Mouse (Mus musculus) MEL (cell line): ENCODE measurements around the gene Cse1l. TPM values are rescaled to one million over a fixed set of nuclear protein-coding genes. Genes with fewer than 3 reads are reported as not detected.

ENCODE experiments used
- DNase-seq: peaks from one replicate; pipeline ENCODE4 v3.0.0; 2011; ENCODE audit warnings: low read depth, low spot score
- H3K27ac ChIP-seq: 2 replicates; pipeline ENCODE4 v1.5.1; 2012; ENCODE audit warnings: low read depth, mild to moderate bottlenecking, control low read depth, low read length, moderate library complexity; ENCODE audit not compliant: control insufficient read depth
- H3K27me3 ChIP-seq, 2 experiments: fragments of 150-350 bp in 1 of 2; sonication (generic) in 1 of 2; 2 replicates each; pipeline ENCODE4 v1.6.1; 2012; ENCODE audit warnings: low read length in 2 of 2, mild to moderate bottlenecking in 2 of 2, improper control_type of control experiment in 1 of 2, moderate library complexity in 1 of 2; ENCODE audit not compliant: insufficient read depth in 2 of 2, control insufficient read depth in 1 of 2
- H3K36me3 ChIP-seq, 2 experiments: 2 replicates each; pipeline ENCODE4 v1.6.1; 2012 to 2014; ENCODE audit warnings: low read length in 2 of 2, improper control_type of control experiment in 1 of 2, inconsistent platforms in 1 of 2, mild to moderate bottlenecking in 1 of 2; ENCODE audit not compliant: insufficient read depth in 2 of 2, control insufficient read depth in 1 of 2
- H3K4me1 ChIP-seq, 2 experiments: fragments of 150-350 bp in 1 of 2; sonication (generic) in 1 of 2; 2 replicates each; pipeline ENCODE4 v1.6.1; 2012; ENCODE audit warnings: low read length in 2 of 2, improper control_type of control experiment in 1 of 2, mild to moderate bottlenecking in 1 of 2; ENCODE audit not compliant: insufficient read depth in 2 of 2, control insufficient read depth in 1 of 2
- H3K4me3 ChIP-seq, 2 experiments: fragments of 150-350 bp in 1 of 2; sonication (generic) in 1 of 2; 2 replicates each; pipeline ENCODE4 v1.5.1; 2012; ENCODE audit warnings: low read depth in 2 of 2, low read length in 2 of 2, mild to moderate bottlenecking in 2 of 2, moderate library complexity in 2 of 2, control low read depth in 1 of 2, improper control_type of control experiment in 1 of 2; ENCODE audit not compliant: control insufficient read depth in 1 of 2, insufficient read depth in 1 of 2
- H3K79me2 ChIP-seq: 2 replicates; pipeline ENCODE4 v1.6.1; 2012; ENCODE audit warnings: mild to moderate bottlenecking, low read length, moderate library complexity; ENCODE audit not compliant: control insufficient read depth, poor library complexity, insufficient read depth
- H3K9ac ChIP-seq: 2 replicates; pipeline ENCODE4 v1.6.1; 2012; ENCODE audit warnings: low read depth, mild to moderate bottlenecking, control low read depth, low read length, moderate library complexity; ENCODE audit not compliant: control insufficient read depth, poor library complexity, severe bottlenecking
- H3K9me3 ChIP-seq: fragments of 150-350 bp; sonication (generic); replicated peaks from 2 replicates; pipeline ENCODE4 v1.6.1; 2012; ENCODE audit warnings: mild to moderate bottlenecking, low read length, improper control_type of control experiment, moderate library complexity; ENCODE audit not compliant: insufficient read depth
- BHLHE40 ChIP-seq: IDR thresholded peaks from 2 replicates; pipeline ENCODE4 v1.6.1; 2012; ENCODE audit warnings: low read depth, mild to moderate bottlenecking, inconsistent platforms, low read length, improper control_type of control experiment, borderline replicate concordance
- CHD2 ChIP-seq: IDR thresholded peaks from 2 replicates; pipeline ENCODE4 v1.6.1; 2011; ENCODE audit warnings: low read length, improper control_type of control experiment
- CTCF ChIP-seq, 3 experiments: IDR thresholded peaks in 2 of 3; conservative IDR thresholded peaks in 1 of 3; 2 replicates each; pipeline ENCODE4 v1.5.1; 2011 to 2012; ENCODE audit warnings: low read length in 3 of 3, low read depth in 2 of 3, mild to moderate bottlenecking in 2 of 3, improper control_type of control experiment in 1 of 3, inconsistent platforms in 1 of 3, mixed read lengths in 1 of 3, moderate library complexity in 1 of 3; ENCODE audit not compliant: control insufficient read depth in 1 of 3, insufficient read depth in 1 of 3, poor library complexity in 1 of 3, severe bottlenecking in 1 of 3
- GABPA ChIP-seq: IDR thresholded peaks from 2 replicates; pipeline ENCODE4 v1.6.1; 2012; ENCODE audit warnings: low read depth, mild to moderate bottlenecking, inconsistent platforms, low read length, improper control_type of control experiment, moderate library complexity
- MAX ChIP-seq: IDR thresholded peaks from 2 replicates; pipeline ENCODE4 v1.6.1; 2011; ENCODE audit warnings: low read length, improper control_type of control experiment
- MAZ ChIP-seq: IDR thresholded peaks from 2 replicates; pipeline ENCODE4 v1.6.1; 2012; ENCODE audit warnings: low read depth, mild to moderate bottlenecking, inconsistent platforms, low read length, improper control_type of control experiment
- MEF2A ChIP-seq: IDR thresholded peaks from 2 replicates; pipeline ENCODE4 v1.6.1; 2014; ENCODE audit warnings: low read depth, mild to moderate bottlenecking, inconsistent platforms, low read length, improper control_type of control experiment; ENCODE audit not compliant: poor library complexity, insufficient replicate concordance, severe bottlenecking; ENCODE audit errors: extremely low read depth
- POLR2A ChIP-seq, 2 experiments: IDR thresholded peaks; 2 replicates each; pipeline ENCODE4 v1.6.1; 2011 to 2012; ENCODE audit warnings: low read length in 2 of 2, mild to moderate bottlenecking in 2 of 2, control low read depth in 1 of 2, improper control_type of control experiment in 1 of 2, low read depth in 1 of 2, moderate library complexity in 1 of 2; ENCODE audit not compliant: control insufficient read depth in 1 of 2, insufficient read depth in 1 of 2, poor library complexity in 1 of 2
- TCF12 ChIP-seq: IDR thresholded peaks from 2 replicates; pipeline ENCODE4 v1.6.1; 2014; ENCODE audit warnings: low read depth, mild to moderate bottlenecking, inconsistent platforms, low read length, improper control_type of control experiment, moderate library complexity
- UBTF ChIP-seq: IDR thresholded peaks from 2 replicates; pipeline ENCODE4 v1.6.1; 2012; ENCODE audit warnings: low read depth, mild to moderate bottlenecking, inconsistent platforms, low read length, improper control_type of control experiment, moderate library complexity, borderline replicate concordance; ENCODE audit not compliant: insufficient read depth
- USF1 ChIP-seq: IDR thresholded peaks from 2 replicates; pipeline ENCODE4 v1.6.1; 2014; ENCODE audit warnings: low read depth, mild to moderate bottlenecking, inconsistent platforms, low read length, improper control_type of control experiment, moderate library complexity
- USF2 ChIP-seq, 2 experiments: IDR thresholded peaks; 2 replicates each; pipeline ENCODE4 v1.6.1; 2011 to 2012; ENCODE audit warnings: improper control_type of control experiment in 2 of 2, low read length in 2 of 2, borderline replicate concordance in 1 of 2, inconsistent platforms in 1 of 2, low read depth in 1 of 2, mild to moderate bottlenecking in 1 of 2; ENCODE audit not compliant: insufficient read depth in 1 of 2
- polyA plus RNA-seq, 2 experiments: library from polyadenylated mRNA; stranded (reverse) in 1 of 2; unstranded in 1 of 2; fragments of >175 nt in 1 of 2; fragments of >200 nt in 1 of 2; gene quantifications; 2 replicates each; pipeline versions ENCODE4 v1.2.1 to v1.2.4; 2012; ENCODE audit warnings: low replicate concordance in 2 of 2, low read depth in 1 of 2; ENCODE audit not compliant: insufficient read length in 2 of 2, insufficient read depth in 1 of 2, missing spikeins in 1 of 2
- total RNA-seq: library from RNA; depleted of rRNA; stranded (reverse); fragments of 300-350 nt; gene quantifications from 2 replicates; pipeline ENCODE4 v1.2.3, GENCODE M21; 2012

Gene Cse1l
- total and polyA plus RNA-seq, 3 experiments = 87.0 to 133 (median 93.3) TPM

DNA sequence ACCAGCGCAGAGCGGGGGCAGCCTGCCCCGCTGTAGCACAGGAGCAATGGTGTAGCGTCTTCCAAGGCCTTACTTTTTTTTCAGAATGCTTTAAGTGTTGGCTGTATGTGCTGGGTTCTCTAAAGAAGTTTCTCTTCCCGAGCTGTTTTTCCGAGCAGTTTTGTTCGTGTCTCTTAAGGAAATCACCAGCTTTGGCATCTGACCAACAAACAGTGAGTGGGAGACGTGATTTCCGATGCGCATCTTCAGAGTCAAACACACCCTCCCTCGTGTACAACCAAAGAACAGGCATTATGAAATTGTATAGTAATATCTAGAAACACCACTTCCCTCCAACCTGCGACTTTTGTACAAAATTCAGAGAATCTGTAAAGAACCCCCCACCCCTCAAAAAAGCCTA, 8.9 kb upstream of the Cse1l start:
- H3K9ac ChIP-seq = no peak overlapping the region
- H3K79me2 ChIP-seq = no peaks in the 10 kb centered on the region
- no peak overlapping the region for H3K4me3 ChIP-seq
- no peaks in the 10 kb centered on the region for H3K4me1 ChIP-seq
- TF ChIP-seq USF2 (IDR thresholded peaks at IDR 0.05; ENCODE audit: borderline replicate concordance in 1 of 2, insufficient read depth in 1 of 2, low read depth in 1 of 2, low read length in 2 of 2) = no peak
- TF ChIP-seq GABPA = no peak
- TF ChIP-seq USF1 = no peak
- TF ChIP-seq UBTF = no peak
- no peak for TF ChIP-seq POLR2A (IDR thresholded peaks at IDR 0.05; ENCODE audit: control insufficient read depth in 1 of 2, insufficient read depth in 1 of 2, low read depth in 1 of 2, low read length in 2 of 2, poor library complexity in 1 of 2)
- TF ChIP-seq MEF2A = no peak
- TF ChIP-seq, all 39 proteins: peak for 0
- H3K9me3 ChIP-seq = no peaks in the 10 kb centered on the region
- no peak overlapping the region for H3K27ac ChIP-seq
- no peaks in the 10 kb centered on the region for H3K36me3 ChIP-seq
- no peaks in the 10 kb centered on the region for H3K27me3 ChIP-seq
- DNase-seq = no peak

DNA sequence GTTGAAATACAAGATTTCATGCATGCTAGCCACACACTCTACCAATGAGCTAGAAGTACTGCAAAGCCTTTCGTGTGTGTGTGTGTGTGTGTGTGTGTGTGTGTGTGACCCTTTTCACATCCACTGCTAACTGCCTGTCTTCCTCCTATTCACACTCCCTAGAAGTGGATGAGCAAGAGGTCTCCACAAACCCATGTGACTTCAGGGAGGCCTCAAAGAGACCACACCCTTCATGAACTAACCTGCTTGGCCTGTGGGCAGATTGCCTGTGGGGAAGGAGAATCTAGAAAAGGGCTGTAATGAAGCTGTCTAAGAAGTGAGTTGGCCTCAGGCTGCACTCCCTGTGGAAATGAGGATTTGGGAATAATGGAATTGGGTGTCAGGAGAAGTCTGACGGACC, 6.7 kb upstream of the Cse1l start:
- no peaks in the 10 kb centered on the region for H3K79me2 ChIP-seq
- H3K4me3 ChIP-seq = no peak overlapping the region
- no peak overlapping the region for H3K27ac ChIP-seq
- TF ChIP-seq USF2 (IDR thresholded peaks at IDR 0.05; ENCODE audit: borderline replicate concordance in 1 of 2, insufficient read depth in 1 of 2, low read depth in 1 of 2, low read length in 2 of 2) (no peak), CTCF (IDR thresholded peaks at IDR 0.05 in 2 of 3, conservative IDR thresholded peaks at IDR 0.05 in 1 of 3; ENCODE audit: control insufficient read depth in 1 of 3, insufficient read depth in 1 of 3, low read depth in 2 of 3, low read length in 3 of 3, poor library complexity in 1 of 3, severe bottlenecking in 1 of 3) (no peak), CHD2 (no peak), MAX (no peak)
- H3K27me3 ChIP-seq = no peaks in the 10 kb centered on the region
- no peaks in the 10 kb centered on the region for H3K4me1 ChIP-seq
- H3K9me3 ChIP-seq = no peaks in the 10 kb centered on the region
- peak; percentile 31 for DNase-seq
- H3K36me3 ChIP-seq = no peaks in the 10 kb centered on the region
- no peak overlapping the region for H3K9ac ChIP-seq

- Histone ChIP-seq H3K4me3 (no peak overlapping the region), H3K9ac (no peak overlapping the region), H3K79me2 (no peaks in the 10 kb centered on the region), H3K4me1 (no peaks in the 10 kb centered on the region), H3K36me3 (no peaks in the 10 kb centered on the region), H3K27me3 (no peaks in the 10 kb centered on the region), H3K9me3 (no peaks in the 10 kb centered on the region), H3K27ac (no peak overlapping the region)
- TF ChIP-seq BHLHE40 (no peak), MAZ (no peak), USF1 (no peak), TCF12 (no peak)
- no peak for DNase-seq
These were observed 6.1 kb upstream of the Cse1l start for GRCm38 (mm10) chr2:166899746-166900145.
